In genomic region chr3:104078725-104079124, GRCm38 (mm10) we compare ENCODE assay signal across 16 mouse cellular contexts.
DNase-seq lines count a peak whose midpoint lies in the region; ATAC-seq and TF ChIP-seq lines count a peak whose summit lies in the region.
"Had no signal": no experiment of that assay in that cellular context is flagged by ENCODE, and none has a peak within 500 bp of the region (broad histone marks: within the 10 kb centered on the region; RNA-seq: fewer than 3 reads in every experiment).

No protein-coding gene starts in this region.

- H3K27ac ChIP-seq in intestine, postnatal 0 days (ENCODE audit: low read depth, low read length) = no peak overlapping the region
- H3K27ac ChIP-seq in intestine, embryonic 15.5 days = no peak overlapping the region
- no peak overlapping the region for H3K27ac ChIP-seq in midbrain, postnatal 0 days (ENCODE audit: low read depth, low read length)
- H3K27ac ChIP-seq in midbrain, embryonic 16.5 days (ENCODE audit: low read length) = no peak overlapping the region
- no peak overlapping the region for H3K27ac ChIP-seq in ES-E14 (ENCODE audit: insufficient read depth, low read depth, low read length, poor library complexity, severe bottlenecking)
- H3K27ac ChIP-seq: heart, embryonic 15.5 days; hindbrain, embryonic 13.5 days; kidney, embryonic 15.5 days; limb, embryonic 15.5 days; macrophage had no signal

- ATAC-seq in intestine, postnatal 0 days = no peak
- no peak for ATAC-seq in intestine, embryonic 15.5 days
- no peak for ATAC-seq in midbrain, postnatal 0 days (ENCODE audit: low FRiP score)
- no peak for ATAC-seq in midbrain, embryonic 16.5 days

- H3K4me1 ChIP-seq in intestine, postnatal 0 days (replicated peaks; ENCODE audit: control insufficient read depth, insufficient read depth, low read length) = no peaks in the 10 kb centered on the region
- H3K4me1 ChIP-seq in intestine, embryonic 15.5 days (replicated peaks) = no peaks in the 10 kb centered on the region
- no peaks in the 10 kb centered on the region for H3K4me1 ChIP-seq in midbrain, postnatal 0 days (ENCODE audit: insufficient read depth, low read length)
- no peaks in the 10 kb centered on the region for H3K4me1 ChIP-seq in midbrain, embryonic 16.5 days (ENCODE audit: control insufficient read depth, insufficient read depth, low read length)
- no peaks in the 10 kb centered on the region for H3K4me1 ChIP-seq in ES-E14 (ENCODE audit: control insufficient read depth in 2 of 2, insufficient read depth in 2 of 2, low read length in 2 of 2, poor library complexity in 1 of 2)
- H3K4me1 ChIP-seq: heart, embryonic 15.5 days; hindbrain, embryonic 13.5 days; kidney, embryonic 15.5 days; limb, embryonic 15.5 days had no signal

- no peaks in the 10 kb centered on the region for H3K9me3 ChIP-seq in intestine, postnatal 0 days (ENCODE audit: control insufficient read depth)
- H3K9me3 ChIP-seq in intestine, embryonic 15.5 days = no peaks in the 10 kb centered on the region
- no peaks in the 10 kb centered on the region for H3K9me3 ChIP-seq in midbrain, postnatal 0 days (ENCODE audit: low read length)
- H3K9me3 ChIP-seq in midbrain, embryonic 16.5 days (replicated peaks; ENCODE audit: control insufficient read depth, low read length, poor library complexity, severe bottlenecking) = no peaks in the 10 kb centered on the region
- H3K9me3 ChIP-seq in ES-E14 (ENCODE audit: control insufficient read depth, insufficient read depth, low read depth, low read length) = no peaks in the 10 kb centered on the region
- H3K9me3 ChIP-seq: heart, embryonic 15.5 days; hindbrain, embryonic 13.5 days; kidney, embryonic 15.5 days; limb, embryonic 15.5 days had no signal

- H3K9ac ChIP-seq in intestine, postnatal 0 days (ENCODE audit: low read depth, low read length) = no peak overlapping the region
- H3K9ac ChIP-seq in intestine, embryonic 15.5 days = no peak overlapping the region
- no peak overlapping the region for H3K9ac ChIP-seq in midbrain, postnatal 0 days (replicated peaks; ENCODE audit: low read length, poor library complexity, severe bottlenecking)
- H3K9ac ChIP-seq in midbrain, embryonic 16.5 days (ENCODE audit: low read depth, low read length) = no peak overlapping the region
- no peak overlapping the region for H3K9ac ChIP-seq in ES-E14 (ENCODE audit: insufficient read depth, low read depth, low read length, poor library complexity, severe bottlenecking)
- H3K9ac ChIP-seq: heart, embryonic 15.5 days; hindbrain, embryonic 13.5 days; kidney, embryonic 15.5 days; limb, embryonic 15.5 days had no signal

- no peak for DNase-seq in midbrain, postnatal 0 days (ENCODE audit: low spot score)
- DNase-seq in ES-E14 (ENCODE audit: low read depth, low spot score) = no peak
- peak; percentile 39 for DNase-seq in splenic B cell, adult 2 months (ENCODE audit: low read depth, low spot score)
- no peak for DNase-seq in adrenal gland, postnatal 36 days
- no peak for DNase-seq in layer of hippocampus, postnatal 10 days (ENCODE audit: low spot score in 2 of 2)
- DNase-seq: adrenal gland, postnatal 14 days; right cerebral cortex, postnatal 14 days; thymus, postnatal 36 days had no signal

- peaks cover 4% of the 10 kb centered on the region; the same call in 1 of the 2 replicates for H3K36me3 ChIP-seq in intestine, postnatal 0 days (ENCODE audit: control insufficient read depth, insufficient read depth)
- H3K36me3 ChIP-seq in intestine, embryonic 15.5 days = no peaks in the 10 kb centered on the region
- H3K36me3 ChIP-seq in midbrain, postnatal 0 days (ENCODE audit: insufficient read depth, low read length) = no peaks in the 10 kb centered on the region
- no peaks in the 10 kb centered on the region for H3K36me3 ChIP-seq in midbrain, embryonic 16.5 days (ENCODE audit: control insufficient read depth, insufficient read depth, low read length)
- no peaks in the 10 kb centered on the region for H3K36me3 ChIP-seq in ES-E14 (ENCODE audit: control insufficient read depth, insufficient read depth, low read length, poor library complexity, severe bottlenecking)
- H3K36me3 ChIP-seq in splenic B cell, adult 2 months (ENCODE audit: control insufficient read depth, insufficient read depth, low read length, poor library complexity, severe bottlenecking) = no peaks in the 10 kb centered on the region
- H3K36me3 ChIP-seq: limb, embryonic 15.5 days had no signal

- H3K4me2 ChIP-seq in intestine, postnatal 0 days (replicated peaks; ENCODE audit: low read depth) = no peak overlapping the region
- no peak overlapping the region for H3K4me2 ChIP-seq in intestine, embryonic 15.5 days (replicated peaks)
- no peak overlapping the region for H3K4me2 ChIP-seq in midbrain, postnatal 0 days (ENCODE audit: low read depth, low read length, poor library complexity, severe bottlenecking)
- H3K4me2 ChIP-seq in midbrain, embryonic 16.5 days (ENCODE audit: low read length) = no peak overlapping the region
- H3K4me2 ChIP-seq: heart, embryonic 15.5 days; hindbrain, embryonic 13.5 days; kidney, embryonic 15.5 days; limb, embryonic 15.5 days had no signal

- in situ Hi-C loops in ES-E14 (cut with MboI; ENCODE audit: low sequenced_read_pairs in 2 of 2, unreplicated experiment in 2 of 2) = no loop called here

- H3K27me3 ChIP-seq in intestine, postnatal 0 days (replicated peaks; ENCODE audit: control insufficient read depth, insufficient read depth, low read length) = no peaks in the 10 kb centered on the region
- no peaks in the 10 kb centered on the region for H3K27me3 ChIP-seq in intestine, embryonic 15.5 days (replicated peaks)
- no peaks in the 10 kb centered on the region for H3K27me3 ChIP-seq in midbrain, postnatal 0 days (ENCODE audit: insufficient read depth, low read length)
- no peaks in the 10 kb centered on the region for H3K27me3 ChIP-seq in midbrain, embryonic 16.5 days (ENCODE audit: control insufficient read depth, insufficient read depth, low read depth, low read length)
- no peaks in the 10 kb centered on the region for H3K27me3 ChIP-seq in splenic B cell, adult 2 months (ENCODE audit: control insufficient read depth, insufficient read depth, low read length, poor library complexity, severe bottlenecking)
- H3K27me3 ChIP-seq: heart, embryonic 15.5 days; hindbrain, embryonic 13.5 days; kidney, embryonic 15.5 days; limb, embryonic 15.5 days had no signal

- peak; percentile 52 for TF ChIP-seq CTCF in intestine, postnatal 0 days (IDR thresholded peaks at IDR 0.05; ENCODE audit: low read depth)
- TF ChIP-seq CTCF in midbrain, postnatal 0 days (IDR thresholded peaks at IDR 0.05) = peak; percentile 36

- H3K4me3 ChIP-seq in intestine, postnatal 0 days (ENCODE audit: low read depth, low read length) = no peak overlapping the region
- H3K4me3 ChIP-seq in intestine, embryonic 15.5 days (replicated peaks) = no peak overlapping the region
- no peak overlapping the region for H3K4me3 ChIP-seq in midbrain, postnatal 0 days (ENCODE audit: low read depth, low read length)
- H3K4me3 ChIP-seq in midbrain, embryonic 16.5 days (ENCODE audit: low read depth, low read length) = no peak overlapping the region
- no peak overlapping the region for H3K4me3 ChIP-seq in ES-E14 (ENCODE audit: insufficient read depth in 1 of 2, low read depth in 1 of 2, low read length in 2 of 2, poor library complexity in 1 of 2, severe bottlenecking in 1 of 2)
- H3K4me3 ChIP-seq: heart, embryonic 15.5 days; hindbrain, embryonic 13.5 days; kidney, embryonic 15.5 days; limb, embryonic 15.5 days had no signal

TF ChIP-seq in ES-E14, 5 proteins besides CTCF, POLR2A, EP300 and RAD21:
- TF ChIP-seq MAFK (IDR thresholded peaks at IDR 0.05; ENCODE audit: insufficient read depth, low read depth, low read length) = no peak
- TF ChIP-seq ZC3H11A (IDR thresholded peaks at IDR 0.05; ENCODE audit: borderline replicate concordance, low read depth, low read length) = 0 out of 2 replicates have a peak, but pooled peaks have one; percentile 32
